Mouse (Mus musculus) heart, adult 18-20 months (tissue): ENCODE results near the gene Carns1. TPM values are rescaled to one million over a fixed set of nuclear protein-coding genes. Genes with fewer than 3 reads are reported as not detected.

Experiments
- DNase-seq, 2 experiments: peaks; one replicate each; pipeline ENCODE4 v3.0.0; 2021 to 2022; ENCODE audit warnings: mixed read lengths in 1 of 2
- total RNA-seq, 2 experiments: library from RNA; stranded (reverse); gene quantifications; 2 replicates each; pipeline ENCODE4 v1.2.3; 2021

Gene Carns1
- total RNA-seq, 2 experiments from 2014 or later, result 28.3 to 30.5 TPM

DNA sequence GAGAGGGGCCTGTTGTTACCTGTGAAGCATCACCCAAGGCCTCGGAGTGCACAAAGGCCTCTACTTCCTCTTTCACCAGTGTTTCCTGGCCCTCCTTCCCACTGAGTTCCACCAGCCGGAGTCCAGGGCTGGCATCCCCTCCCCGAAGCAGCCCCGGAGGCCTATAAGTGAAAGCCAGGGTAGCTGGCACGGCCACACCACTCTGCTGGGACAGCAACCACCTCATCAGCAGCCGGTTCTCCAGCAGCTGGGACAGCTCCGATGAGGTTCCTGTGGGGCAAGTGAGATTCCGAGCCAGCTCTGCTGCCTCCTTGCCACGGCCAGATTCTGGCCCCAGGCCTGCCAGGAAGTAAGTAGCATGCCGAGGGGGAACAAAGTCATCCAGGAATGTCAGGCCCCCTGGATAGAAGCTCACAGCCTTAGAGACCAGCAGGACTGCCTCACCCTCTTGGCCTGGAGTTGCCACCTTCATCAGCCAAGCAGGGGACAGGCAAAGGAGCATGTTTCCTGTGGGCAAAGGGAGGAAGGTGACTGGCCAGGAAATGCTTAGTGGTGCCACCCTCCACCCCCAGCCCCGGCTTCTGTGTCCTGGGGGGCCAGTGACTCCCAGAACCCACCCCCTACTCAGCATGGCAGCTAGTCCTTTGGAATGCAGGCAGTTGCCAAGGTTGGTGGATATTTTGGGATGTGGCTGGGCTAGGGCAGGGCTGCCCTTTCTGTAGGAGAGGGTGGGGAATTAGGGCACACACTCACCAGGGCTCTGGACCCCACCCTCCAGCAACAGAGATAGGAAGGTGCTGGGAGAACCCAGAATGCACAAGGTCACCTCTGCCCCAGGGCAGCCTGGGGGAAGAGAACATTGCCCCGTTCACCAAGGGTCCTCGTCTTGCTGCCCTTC, 3.6 kb downstream of the Carns1 start:
- DNase-seq, result peak; percentile 64 to 76

DNA sequence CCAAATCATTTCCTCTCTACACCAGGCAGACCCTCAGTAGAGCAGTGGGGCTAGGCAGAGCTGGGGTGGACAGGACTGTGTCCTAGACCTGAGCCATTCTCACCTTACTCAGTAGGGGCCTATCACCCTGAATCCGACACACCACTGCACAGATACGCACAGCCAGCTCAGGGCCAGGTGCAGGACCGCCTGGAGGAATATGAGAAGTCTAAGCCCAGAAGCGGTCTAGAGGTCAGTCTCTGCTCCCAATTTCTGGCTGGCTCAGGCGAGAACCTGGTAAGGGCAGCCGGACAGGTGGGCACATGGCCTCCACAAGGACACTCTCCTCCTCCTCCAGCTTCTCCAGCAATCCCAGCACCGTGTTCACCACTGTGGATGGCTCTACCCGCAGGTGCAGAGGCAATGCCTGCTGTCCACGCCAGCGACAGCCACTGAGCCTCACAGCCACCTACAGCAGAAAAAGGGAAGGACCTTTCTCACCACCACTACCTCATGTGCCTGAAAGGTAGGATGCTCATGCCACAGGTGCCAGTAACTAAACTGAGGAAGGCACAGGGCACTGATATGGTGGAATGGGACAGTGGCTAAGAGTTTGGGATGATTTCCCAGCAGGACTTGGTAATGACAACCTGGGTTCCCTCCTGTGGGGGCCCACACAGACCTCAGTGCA, 4.4 kb downstream of the Carns1 start:
- DNase-seq, result no peak

DNA sequence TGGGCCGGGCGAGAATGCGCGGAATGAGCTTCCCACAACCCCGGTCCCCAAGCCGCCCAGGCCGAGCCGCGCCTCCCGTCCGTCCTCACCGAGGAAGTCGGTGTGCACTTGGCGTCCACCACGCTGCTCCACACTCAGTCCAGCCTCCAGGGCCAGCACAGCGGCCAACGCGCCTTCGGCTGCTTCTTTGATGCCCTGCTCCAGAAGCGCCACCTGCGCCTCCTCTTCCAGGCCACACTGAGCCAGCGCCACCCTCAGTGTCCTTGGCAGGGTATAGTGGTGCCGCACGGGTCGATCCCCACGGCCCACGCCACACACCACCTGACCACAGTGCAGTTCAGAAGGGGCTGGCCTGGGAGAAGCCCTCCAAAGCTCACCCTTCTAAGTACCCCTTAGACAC, 5.5 kb downstream of the Carns1 start:
- no peak for DNase-seq

DNA sequence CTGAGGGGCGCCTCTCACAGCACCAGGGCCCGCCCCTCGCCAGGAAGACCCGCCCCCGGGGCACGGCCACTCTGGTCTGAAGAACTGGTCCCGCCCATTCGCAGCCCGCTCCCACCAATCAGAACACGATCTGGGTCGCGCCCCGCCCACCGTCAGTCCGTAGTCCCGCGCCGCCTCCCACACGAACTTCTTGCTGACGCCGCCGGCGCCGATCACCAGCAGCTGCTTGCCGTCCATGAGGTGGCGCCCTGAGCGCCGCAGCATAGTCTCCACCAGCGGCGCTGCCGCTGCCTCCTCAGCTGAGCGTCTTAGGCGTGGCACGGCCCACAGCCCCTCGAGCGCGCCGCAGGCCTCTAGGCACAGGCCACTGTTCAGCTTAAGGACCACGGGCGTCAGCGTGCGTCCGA, 5.9 kb downstream of the Carns1 start:
- DNase-seq, result peak; percentile 99 to 100

DNA sequence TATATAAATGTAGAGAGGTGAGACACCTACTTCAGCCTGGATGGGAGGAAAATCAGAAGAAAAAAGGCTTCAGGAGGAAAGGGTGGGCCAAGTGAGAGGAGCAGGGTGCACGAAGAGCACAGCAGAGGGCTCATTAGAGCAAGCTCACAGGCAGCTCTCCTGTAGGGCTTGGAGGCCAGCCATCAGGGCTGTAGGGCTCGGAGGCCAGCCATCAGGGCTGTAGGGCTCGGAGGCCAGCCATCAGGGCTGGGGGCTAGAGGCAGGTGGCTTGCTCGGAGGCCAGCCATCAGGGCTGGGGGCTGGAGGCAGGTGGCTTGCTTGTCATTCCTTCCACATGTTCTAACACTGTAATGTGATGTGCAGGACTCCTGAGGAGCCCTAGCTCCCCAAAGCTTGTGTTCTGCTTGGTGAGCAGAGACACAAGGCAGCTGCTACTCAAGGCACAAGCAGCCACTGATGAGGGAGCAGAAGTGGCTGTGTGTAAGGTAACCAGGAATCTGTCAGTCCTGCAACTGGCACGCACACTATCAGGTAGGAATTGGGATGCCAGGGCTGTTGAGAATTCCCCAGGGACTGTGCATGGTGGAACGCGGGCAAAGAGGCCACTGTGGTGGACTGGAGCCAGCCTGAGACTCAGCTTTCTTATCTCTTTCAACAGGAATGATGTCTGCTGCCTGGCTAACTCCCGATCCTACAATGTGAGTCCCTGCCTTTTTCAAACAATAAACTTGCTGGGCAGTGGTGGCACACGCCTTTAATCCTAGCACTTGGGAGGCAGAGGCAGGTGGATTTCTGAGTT, 8.4 kb downstream of the Carns1 start:
- DNase-seq, result peak in 1 of 2 experiments; percentile 45

DNA sequence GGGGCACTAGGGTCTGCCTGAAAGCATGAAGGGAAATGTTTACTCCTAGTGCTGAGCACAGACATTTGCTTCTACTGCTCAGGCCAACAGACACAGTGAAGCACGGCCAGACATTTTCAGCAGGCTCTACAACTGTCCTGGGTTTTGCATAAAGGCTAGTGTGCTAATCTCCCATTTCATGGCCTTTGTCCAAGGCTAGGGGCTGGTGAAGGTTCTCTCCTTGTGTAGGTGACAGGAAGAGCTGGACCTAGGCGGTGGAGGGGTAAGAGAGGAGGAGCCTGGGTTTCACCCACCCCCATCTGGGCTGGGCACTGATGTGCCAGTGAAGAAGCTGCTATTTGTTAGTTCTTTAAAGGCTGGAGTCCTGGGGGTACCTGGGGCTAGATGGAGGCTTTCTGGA, 10.6 kb downstream of the Carns1 start:
- DNase-seq, result no peak

DNA sequence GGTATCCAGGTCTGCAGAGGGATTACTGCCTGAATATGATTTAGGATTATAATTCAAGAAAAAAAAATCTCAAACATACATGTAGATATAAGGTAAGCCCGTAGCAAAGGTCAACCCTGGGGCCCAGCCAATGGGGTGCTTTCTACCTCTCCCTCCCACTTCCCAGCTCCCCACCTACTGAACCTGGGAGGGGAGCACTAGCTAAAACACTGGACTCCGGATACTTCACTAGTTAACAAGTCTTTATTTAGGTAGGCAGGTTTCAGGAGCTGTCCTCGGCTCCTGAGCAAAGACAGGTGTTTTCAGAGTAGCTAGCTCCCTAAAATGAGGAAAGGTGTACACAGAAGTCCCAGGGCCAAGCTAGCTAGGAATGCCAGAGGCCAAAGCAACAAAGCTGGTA, 11.2 kb downstream of the Carns1 start:
- DNase-seq, result no peak

DNA sequence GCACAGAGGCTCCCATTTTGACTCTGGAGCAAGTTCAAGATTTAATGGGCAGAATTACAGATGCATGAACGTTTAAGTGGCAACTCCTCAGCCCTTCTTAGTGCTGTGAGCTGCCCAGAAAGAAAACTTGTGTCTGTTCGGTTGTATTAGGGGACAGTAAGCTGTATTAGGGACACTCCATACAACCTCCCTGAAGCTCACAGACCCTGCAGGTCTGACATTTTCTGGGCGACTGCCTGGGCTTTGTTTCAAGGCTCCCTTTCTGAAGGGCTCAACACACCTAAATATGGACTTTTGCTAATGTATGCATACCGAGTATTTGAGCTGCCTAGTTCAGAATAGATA, 11.8 kb downstream of the Carns1 start:
- no peak for DNase-seq

DNA sequence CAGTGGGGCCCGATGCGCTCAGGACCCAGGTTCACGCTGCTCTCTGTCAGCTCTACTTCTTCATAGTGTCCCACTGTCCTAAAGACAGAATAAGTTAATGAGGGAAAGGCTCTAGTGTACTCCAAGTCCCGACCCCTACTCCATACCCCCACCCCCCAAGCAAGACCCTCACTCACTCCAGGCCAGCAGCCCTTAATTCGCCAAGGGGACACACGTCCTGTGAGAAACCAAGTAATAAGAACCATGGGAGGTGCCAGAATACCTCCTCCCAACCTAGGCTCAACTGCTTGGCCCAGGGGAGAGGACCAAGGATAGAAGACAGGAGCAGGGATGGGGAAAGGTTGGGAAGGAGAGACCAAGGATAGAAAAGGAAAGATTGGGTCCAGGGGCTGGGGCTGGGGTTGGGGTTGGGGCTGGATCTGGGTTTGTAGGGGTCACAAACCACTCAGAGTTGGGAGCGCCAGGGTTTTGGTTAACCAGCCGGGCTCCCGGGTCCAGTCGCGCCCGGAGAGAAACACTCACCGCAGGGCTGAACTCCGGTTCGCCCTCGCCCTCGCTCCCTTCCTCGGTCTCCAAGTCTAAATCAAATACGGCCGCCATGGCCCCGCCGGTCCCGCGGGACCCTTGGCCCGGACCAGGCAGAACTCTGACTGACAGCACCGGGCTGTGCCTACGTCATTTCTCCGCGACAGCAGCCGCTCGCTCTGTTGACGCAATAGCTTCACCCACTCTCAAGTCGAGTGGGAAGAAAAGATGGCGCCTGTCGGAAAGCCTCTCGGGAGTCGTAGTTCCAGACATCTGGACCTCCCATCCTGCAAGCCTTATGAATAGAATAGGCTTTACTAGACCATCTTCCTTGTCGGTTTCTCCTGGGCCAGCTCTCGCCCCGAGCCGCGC, 12.4 kb downstream of the Carns1 start, which contains the start of gene Rps6kb2:
Gene Rps6kb2, minus strand, starts transcription at position 709 of the 897 bp plus-strand sequence.
- DNase-seq, result peak; percentile 97 to 98

DNA sequence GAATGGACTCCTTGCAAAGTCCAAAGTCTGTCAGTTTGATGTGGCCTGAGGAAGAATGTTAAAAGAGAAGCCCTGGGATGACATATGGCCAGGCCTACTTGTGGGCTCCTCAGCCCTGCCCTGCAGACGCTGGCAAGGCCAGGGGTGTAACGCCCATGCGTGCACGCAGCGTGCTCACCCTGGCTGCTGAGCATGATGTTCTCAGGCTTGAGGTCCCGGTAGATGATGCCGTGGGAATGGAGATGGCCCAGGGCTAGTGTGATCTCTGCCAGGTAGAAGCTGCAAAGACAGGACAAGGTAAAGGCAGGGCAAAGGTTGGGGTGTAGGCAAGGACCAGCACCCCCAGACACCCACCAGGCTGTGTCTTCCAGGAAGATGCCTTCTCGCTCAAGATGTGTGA, 16.2 kb downstream of the Carns1 start:
- no peak for DNase-seq

DNA sequence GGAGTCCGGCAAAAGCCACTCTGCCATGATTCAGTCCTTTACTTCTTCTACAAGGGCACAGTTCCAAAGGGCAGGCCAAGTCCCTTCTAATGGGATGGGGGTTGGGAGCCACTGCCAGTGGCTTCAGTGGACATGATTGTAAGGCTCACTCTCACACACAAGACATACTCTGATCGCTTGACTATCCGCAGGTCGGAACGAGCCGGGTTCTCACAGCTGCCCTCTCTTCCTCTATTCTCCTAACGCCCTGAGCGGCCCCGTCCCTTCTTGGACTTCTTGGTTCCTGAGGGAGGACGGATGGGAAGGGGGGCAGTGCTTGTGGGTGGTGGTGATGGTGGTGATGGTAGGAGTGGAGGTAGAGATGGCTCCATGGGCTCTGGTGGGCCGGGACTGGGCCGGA, 18.5 kb downstream of the Carns1 start:
- DNase-seq, result no peak

DNA sequence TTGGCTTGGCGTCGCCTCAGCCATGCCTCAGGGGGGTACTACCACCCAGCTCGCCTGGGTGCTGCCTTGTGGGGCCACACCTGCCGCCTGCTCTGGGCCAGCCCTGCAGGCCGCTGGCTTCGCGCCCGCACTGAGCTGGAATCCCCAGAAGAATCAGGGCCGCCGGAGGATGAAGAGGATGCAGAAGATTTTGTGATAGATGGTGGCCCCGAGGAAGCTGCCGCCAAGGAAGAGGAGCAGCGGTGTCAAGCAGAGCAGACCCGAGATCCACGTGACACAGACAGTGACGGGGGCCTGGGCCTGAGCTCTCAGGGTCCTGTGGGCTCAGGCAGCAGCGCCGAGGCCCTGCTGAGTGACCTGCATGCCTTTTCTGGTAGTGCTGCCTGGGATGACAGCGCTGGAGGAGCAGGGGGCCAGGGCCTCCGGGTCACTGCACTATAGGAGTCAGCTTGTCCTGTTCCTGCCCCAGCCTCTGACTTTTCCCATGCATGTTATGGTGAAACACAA, 19.2 kb downstream of the Carns1 start:
- no peak for DNase-seq

DNA sequence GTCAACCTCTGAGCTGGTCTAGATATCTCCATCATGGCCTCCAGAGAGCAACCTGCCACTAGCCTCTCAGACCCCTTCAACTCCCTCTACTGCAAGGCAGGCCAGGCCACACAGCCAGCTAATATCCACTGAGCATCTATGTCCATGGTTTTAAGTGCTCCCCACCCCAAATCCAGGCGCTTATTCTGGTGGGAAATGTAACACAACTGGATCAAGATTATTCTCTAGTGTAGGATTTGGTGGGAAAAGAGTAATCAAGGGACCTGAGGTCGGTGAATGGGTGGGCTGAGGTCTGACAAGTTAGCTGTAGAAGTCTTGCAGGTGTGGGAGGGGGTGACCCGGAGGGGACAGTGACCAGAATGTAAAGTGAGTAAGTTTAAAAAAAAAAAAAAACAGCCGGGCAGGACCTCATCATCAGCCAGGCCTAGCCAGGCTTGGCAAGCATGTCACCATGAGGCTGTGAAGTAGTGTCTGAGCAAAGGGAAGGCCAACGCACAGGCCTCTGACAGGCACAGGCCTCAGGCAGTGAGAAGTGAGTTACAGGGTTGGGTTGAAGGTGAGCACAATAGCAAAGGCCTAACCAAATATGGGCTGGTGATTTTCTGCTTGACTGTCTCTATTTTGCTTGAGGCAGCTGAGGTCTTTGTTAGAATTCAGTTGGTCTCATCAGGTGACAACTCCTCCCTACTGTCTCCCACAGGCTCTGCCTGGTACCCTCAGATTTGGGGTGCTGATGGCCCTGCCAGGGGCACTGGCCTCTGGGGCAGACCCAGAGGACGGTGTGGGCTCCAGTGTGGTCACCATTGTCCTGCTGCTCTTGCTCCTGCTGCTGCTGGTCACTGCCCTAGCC, 19.8 kb downstream of the Carns1 start:
- DNase-seq, result no peak

DNA sequence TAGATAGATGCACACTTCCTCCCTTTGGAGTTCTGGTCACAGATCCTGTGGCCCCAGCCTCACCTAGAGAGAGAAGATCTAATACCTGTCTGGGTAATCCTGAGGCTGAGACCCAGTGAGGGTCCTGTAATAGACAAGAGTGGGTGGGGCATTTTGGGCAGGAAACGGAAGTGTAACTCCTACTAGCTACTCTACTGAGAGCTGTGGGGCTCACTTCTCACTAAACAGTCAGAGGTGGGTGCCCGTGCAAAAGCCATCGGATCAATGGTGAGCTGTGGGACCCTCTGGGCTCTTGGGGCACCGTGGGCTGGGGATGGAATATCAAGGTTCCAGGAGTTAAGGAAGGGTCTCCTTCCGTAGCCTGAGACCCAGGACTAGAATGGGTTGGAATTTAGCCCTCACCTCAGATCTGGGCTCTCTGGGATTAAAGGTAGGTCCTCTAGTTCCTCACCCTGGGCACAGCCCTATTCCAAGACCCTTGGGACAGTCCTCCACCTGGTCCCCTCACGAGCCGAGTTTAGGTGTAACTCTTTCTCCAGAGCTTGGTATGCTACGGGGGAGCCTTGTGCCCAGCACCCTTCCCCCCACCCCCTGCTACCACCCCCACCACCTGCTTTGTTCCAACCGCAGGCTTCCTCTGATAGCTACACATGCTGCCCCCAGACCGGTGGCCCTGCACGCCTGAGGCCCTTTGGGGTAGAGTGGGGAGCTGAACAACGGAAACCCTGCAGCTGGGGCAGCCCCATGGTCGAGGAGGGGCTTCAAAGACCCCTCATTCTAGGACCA, 20.6 kb downstream of the Carns1 start:
- DNase-seq, result no peak

DNA sequence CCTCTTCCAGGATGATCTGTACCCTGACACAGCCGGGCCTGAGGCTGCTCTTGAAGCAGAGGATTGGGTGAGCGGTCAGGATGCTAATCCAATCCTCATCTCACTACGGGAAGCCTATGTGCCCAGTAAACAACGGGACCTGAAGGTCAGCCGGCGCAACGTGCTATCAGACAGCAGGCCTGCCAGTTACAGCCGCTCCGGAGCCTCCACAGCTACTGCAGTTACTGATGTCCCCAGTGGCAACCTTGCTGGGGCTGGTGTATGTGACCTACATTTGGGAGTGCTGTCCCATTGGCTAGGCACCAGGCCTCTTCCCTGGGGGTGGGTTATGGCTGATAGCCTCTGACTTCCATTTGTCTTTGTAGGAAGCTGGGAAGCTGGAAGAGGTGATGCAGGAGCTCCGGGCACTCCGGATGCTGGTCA, 22.0 kb downstream of the Carns1 start, which contains the start of gene Ptprcap:
Gene Ptprcap, plus strand, starts transcription at position 373 of the 423 bp plus-strand sequence.
- peak; percentile 47 to 60 for DNase-seq

DNA sequence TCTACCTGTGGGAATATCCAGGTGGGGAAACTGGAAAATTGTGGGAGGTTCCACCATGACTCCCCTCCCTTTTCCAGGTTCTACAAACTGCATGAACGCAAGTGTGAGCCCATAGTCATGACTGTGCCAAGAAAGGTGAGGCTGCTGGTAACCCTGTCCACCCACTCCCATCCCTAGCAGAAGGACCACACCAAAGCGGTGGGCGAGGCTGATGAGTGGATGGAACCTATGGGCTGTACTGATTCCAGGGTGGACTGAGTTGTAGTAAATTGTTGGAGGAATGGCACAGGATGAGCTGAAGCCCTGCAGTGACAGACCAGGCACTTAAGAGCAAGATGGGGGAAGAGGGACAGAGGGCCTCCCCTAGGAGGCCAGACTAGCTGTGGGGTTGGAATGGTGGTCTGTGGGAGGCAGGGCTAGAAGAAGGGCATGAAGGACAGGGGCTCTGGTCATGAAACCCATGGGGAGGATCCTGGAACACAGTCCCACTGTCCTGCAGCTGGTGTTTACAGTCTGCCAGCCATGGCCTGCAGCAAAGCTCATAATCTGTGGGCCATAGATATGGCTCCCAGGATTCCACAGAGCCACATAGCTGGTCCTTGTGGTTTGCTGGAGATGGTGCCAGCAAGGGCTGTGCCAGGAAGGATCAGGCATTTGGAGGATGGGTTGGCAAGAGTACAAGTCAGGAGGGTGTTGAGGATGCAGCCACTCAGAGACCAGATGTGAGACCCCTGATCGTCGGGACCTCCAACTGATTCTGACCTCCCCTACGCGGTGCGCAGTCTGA, 22.6 kb downstream of the Carns1 start:
- no peak for DNase-seq

DNA sequence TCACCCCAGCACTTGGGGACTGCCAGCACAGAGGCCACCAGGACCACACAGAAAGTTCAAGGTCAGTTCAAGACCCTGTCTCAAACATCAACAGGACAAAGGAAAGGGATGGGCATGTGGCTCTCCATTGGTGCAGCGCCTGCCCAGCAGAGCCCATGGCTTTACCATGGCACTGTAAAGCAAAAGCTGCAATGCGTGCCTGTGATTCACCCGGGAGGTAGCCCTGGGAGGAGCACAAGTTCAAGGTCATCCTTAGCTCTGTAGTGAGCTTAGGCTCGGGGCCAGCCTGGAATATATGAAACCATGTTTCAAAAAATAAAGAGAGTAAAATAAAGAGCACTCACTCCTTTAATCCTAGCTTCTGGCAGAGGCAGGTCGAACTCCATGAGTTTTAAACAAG, 23.4 kb downstream of the Carns1 start:
- DNase-seq, result no peak

DNA sequence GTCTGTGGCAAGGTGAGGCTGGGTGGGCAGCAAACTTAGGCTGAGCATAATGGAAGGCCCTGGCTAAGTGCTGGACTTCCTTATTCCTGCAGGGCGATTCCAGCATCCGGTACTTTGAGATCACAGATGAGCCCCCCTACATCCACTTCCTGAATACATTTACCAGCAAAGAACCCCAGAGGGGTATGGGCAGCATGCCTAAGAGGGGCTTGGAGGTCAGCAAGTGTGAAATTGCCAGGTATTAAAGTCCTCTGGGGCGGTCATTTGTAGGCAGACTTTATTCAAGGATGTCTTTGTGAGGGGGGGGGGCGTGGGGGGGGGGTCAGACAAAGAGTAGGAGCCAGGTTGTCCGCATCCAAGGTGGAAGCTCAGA, 23.8 kb downstream of the Carns1 start:
- DNase-seq, result no peak
